In the genomic region with DNA sequence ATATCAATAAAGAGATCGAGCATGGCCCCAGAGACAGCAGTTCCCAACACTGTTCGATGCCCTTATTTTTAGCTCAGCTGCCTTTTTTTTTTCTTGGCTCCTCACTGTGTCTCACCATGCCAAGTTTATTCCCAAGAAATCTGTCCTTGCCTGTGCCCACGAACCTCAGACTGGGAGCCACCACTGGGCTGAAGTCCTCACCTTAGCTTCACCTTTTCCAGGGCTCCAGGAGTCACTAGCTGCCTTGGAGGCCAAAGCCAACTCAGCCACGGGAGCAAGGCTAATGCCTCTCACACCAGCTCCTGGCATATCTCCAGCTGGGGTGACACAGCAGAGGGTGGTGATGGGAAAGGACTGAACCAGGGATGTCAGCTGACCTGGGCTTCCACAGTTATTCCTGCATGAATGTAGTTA, we compare ENCODE assay signal across 9 mouse cellular contexts. TPM values are rescaled to one million over a fixed set of nuclear protein-coding genes. Genes with fewer than 3 reads are reported as not detected.
DNase-seq lines count a peak whose midpoint lies in the region; ATAC-seq and TF ChIP-seq lines count a peak whose summit lies in the region.
"Had no signal": no experiment of that assay in that cellular context is flagged by ENCODE, and none has a peak within 500 bp of the region (broad histone marks: within the 10 kb centered on the region; RNA-seq: fewer than 3 reads in every experiment).

No protein-coding gene starts in this region.

- H3K9ac ChIP-seq in stomach, postnatal 0 days (ENCODE audit: low read length): no peak overlapping the region
- H3K9ac ChIP-seq in midbrain, postnatal 0 days (replicated peaks; ENCODE audit: low read length, poor library complexity, severe bottlenecking): no peak overlapping the region
- H3K9ac ChIP-seq: lung, embryonic 15.5 days had no signal

- no peaks in the 10 kb centered on the region for H3K27me3 ChIP-seq in stomach, postnatal 0 days (ENCODE audit: control insufficient read depth, insufficient read depth, low read length)
- no peaks in the 10 kb centered on the region for H3K27me3 ChIP-seq in midbrain, postnatal 0 days (ENCODE audit: insufficient read depth, low read length)
- H3K27me3 ChIP-seq: lung, embryonic 15.5 days had no signal

- no peaks in the 10 kb centered on the region for H3K9me3 ChIP-seq in stomach, postnatal 0 days (ENCODE audit: control insufficient read depth, low read length)
- H3K9me3 ChIP-seq in midbrain, postnatal 0 days (ENCODE audit: low read length): no peaks in the 10 kb centered on the region
- H3K9me3 ChIP-seq: lung, embryonic 15.5 days had no signal

- H3K4me1 ChIP-seq in stomach, postnatal 0 days (replicated peaks; ENCODE audit: control insufficient read depth, insufficient read depth): peaks cover 3% of the 10 kb centered on the region
- H3K4me1 ChIP-seq in midbrain, postnatal 0 days (ENCODE audit: insufficient read depth, low read length): no peaks in the 10 kb centered on the region

- peak; percentile 27 to 54 for DNase-seq in cerebellum, postnatal 14 days
- no peak for DNase-seq in cerebellum, adult 8-10 months
- peak; percentile 59 to 62 for DNase-seq in right cerebral cortex, postnatal 10 days (ENCODE audit: low spot score in 2 of 2)
- no peak for DNase-seq in right cerebral cortex, postnatal 4 days
- DNase-seq in heart, postnatal 4 days: peak; percentile 72
- DNase-seq in stomach, postnatal 0 days (ENCODE audit: low spot score): peak; percentile 35
- DNase-seq in midbrain, postnatal 0 days (ENCODE audit: low spot score): no peak
- no peak for DNase-seq in layer of hippocampus, postnatal 25 days (ENCODE audit: extremely low spot score in 1 of 2, low spot score in 1 of 2)

- TF ChIP-seq EP300 in stomach, postnatal 0 days (optimal IDR thresholded peaks at IDR 0.05): no peak

- H3K27ac ChIP-seq in stomach, postnatal 0 days (replicated peaks): no peak overlapping the region
- no peak overlapping the region for H3K27ac ChIP-seq in midbrain, postnatal 0 days (ENCODE audit: low read depth, low read length)
- H3K27ac ChIP-seq: lung, embryonic 15.5 days had no signal

- WGBS in stomach, postnatal 0 days: 52% methylated on average over 4 of the region's 4 CpGs
- 69% methylated on average over 4 of the region's 4 CpGs for WGBS in midbrain, postnatal 0 days

- no peak overlapping the region for H3K4me2 ChIP-seq in stomach, postnatal 0 days (replicated peaks; ENCODE audit: low read depth)
- no peak overlapping the region for H3K4me2 ChIP-seq in midbrain, postnatal 0 days (ENCODE audit: low read depth, low read length, poor library complexity, severe bottlenecking)
- H3K4me2 ChIP-seq: lung, embryonic 15.5 days had no signal

- no peaks in the 10 kb centered on the region for H3K36me3 ChIP-seq in stomach, postnatal 0 days (ENCODE audit: control insufficient read depth, insufficient read depth, low read length)
- no peaks in the 10 kb centered on the region for H3K36me3 ChIP-seq in midbrain, postnatal 0 days (ENCODE audit: insufficient read depth, low read length)
- H3K36me3 ChIP-seq: lung, embryonic 15.5 days had no signal

- no peak overlapping the region for H3K4me3 ChIP-seq in stomach, postnatal 0 days (ENCODE audit: low read depth, low read length)
- no peak overlapping the region for H3K4me3 ChIP-seq in midbrain, postnatal 0 days (ENCODE audit: low read depth, low read length)
- H3K4me3 ChIP-seq: lung, embryonic 15.5 days had no signal

- TF ChIP-seq CTCF in stomach, postnatal 0 days (IDR thresholded peaks at IDR 0.05; ENCODE audit: low read depth): no peak
- TF ChIP-seq CTCF in midbrain, postnatal 0 days (IDR thresholded peaks at IDR 0.05): no peak

- 0 out of 2 replicates have a peak, but pooled peaks have one; percentile 53 for ATAC-seq in stomach, postnatal 0 days (ENCODE audit: low FRiP score, low TSS enrichment)
- no peak for ATAC-seq in midbrain, postnatal 0 days (ENCODE audit: low FRiP score)

RNA-seq across cellular contexts. Expression of a gene that starts 11.2 kb away (rescaled TPM):
- 10 to 100 TPM; 43.6 to 45.3 TPM for total RNA-seq in heart, postnatal 4 days (2021)
- polyA plus RNA-seq in stomach, postnatal 0 days (2015; fragmentation: Nextera tagmentation; extraction: Ambion mirVana): 14.7 and 17.8 TPM in 2 replicates
- total RNA-seq in midbrain, postnatal 0 days (2014; rRNA removed): 102 and 129 TPM in 2 replicates
- 35.1 and 42.2 TPM in 2 replicates for polyA plus RNA-seq in midbrain, postnatal 0 days (2015; fragmentation: Nextera tagmentation; extraction: Ambion mirVana)
- total RNA-seq in layer of hippocampus, postnatal 25 days (2021): 10 to 100 TPM; 79.5 to 80.8 TPM

Comparison
In these comparisons a context has a peak if more than half of its experiments do, and no peak if none do; other contexts are left out.
1. DNase-seq: peak in cerebellum, postnatal 14 days (2 of 2), right cerebral cortex, postnatal 10 days (2 of 2), heart, postnatal 4 days (single experiment) and stomach, postnatal 0 days (single experiment); none in cerebellum, adult 8-10 months (single experiment), right cerebral cortex, postnatal 4 days (single experiment), midbrain, postnatal 0 days (single experiment) and layer of hippocampus, postnatal 25 days (0 of 2).